Mouse (Mus musculus) liver, adult 2 months (tissue): ENCODE data around the gene Lrp1. TPM values are rescaled to one million over a fixed set of nuclear protein-coding genes. Genes with fewer than 3 reads are reported as not detected.
A peak's percentile ranks its signal among the peaks of the same experiment; 100 is the strongest.

ENCODE experiments used
- DNase-seq: peaks from one replicate; pipeline ENCODE4 v3.0.0-alpha.2; 2011; ENCODE audit warnings: low read depth, low spot score; ENCODE audit errors: extremely low read depth
- H3K27ac ChIP-seq: fragments of 200-500 bp; replicated peaks from 2 replicates; pipeline ENCODE4 v1.5.1; 2012; ENCODE audit warnings: low read depth, mild to moderate bottlenecking, control low read depth, inconsistent platforms, low read length; ENCODE audit not compliant: insufficient read depth
- H3K27me3 ChIP-seq: fragments of 200-500 bp; 2 replicates; pipeline ENCODE4 v1.6.1; 2012; ENCODE audit warnings: mild to moderate bottlenecking, moderate library complexity, low read length, inconsistent platforms; ENCODE audit not compliant: control insufficient read depth, insufficient read depth
- H3K36me3 ChIP-seq: fragments of 200-500 bp; 2 replicates; pipeline ENCODE4 v1.6.1; 2012; ENCODE audit warnings: low read length, inconsistent platforms; ENCODE audit not compliant: control insufficient read depth, insufficient read depth
- H3K4me1 ChIP-seq: fragments of 200-500 bp; 2 replicates; pipeline ENCODE4 v1.6.1; 2011; ENCODE audit warnings: low read length; ENCODE audit not compliant: control insufficient read depth, insufficient read depth
- H3K4me3 ChIP-seq: fragments of 200-500 bp; 2 replicates; pipeline ENCODE4 v1.5.1; 2011; ENCODE audit warnings: low read depth, mild to moderate bottlenecking, control low read depth, low read length, moderate library complexity; ENCODE audit not compliant: insufficient read depth
- H3K79me2 ChIP-seq: fragments of 200-500 bp; 2 replicates; pipeline ENCODE4 v1.6.1; 2012; ENCODE audit warnings: inconsistent platforms, mild to moderate bottlenecking, low read length, moderate library complexity; ENCODE audit not compliant: control insufficient read depth, insufficient read depth
- H3K9ac ChIP-seq: fragments of 200-500 bp; 2 replicates; pipeline ENCODE4 v1.6.1; 2012; ENCODE audit warnings: low read depth, mild to moderate bottlenecking, control low read depth, inconsistent platforms, low read length
- CTCF ChIP-seq: fragments of 200-500 bp; IDR thresholded peaks from 2 replicates; pipeline ENCODE4 v1.5.1; 2011; ENCODE audit warnings: low read depth, low read length, control low read depth
- POLR2A ChIP-seq: fragments of 200-500 bp; IDR thresholded peaks from 2 replicates; pipeline ENCODE4 v1.6.1; 2011; ENCODE audit warnings: low read length, control low read depth; ENCODE audit not compliant: insufficient read depth; ENCODE audit errors: extremely low read depth
- WGBS: fragments of 180-500 bp; shearing (Covaris S2); methylation state at CpG from one replicate; pipeline ENCODE4 v1.1.7; 2018; 5-methylcytosine and 5-hydroxymethylcytosine counted together
- polyA plus RNA-seq: library from polyadenylated mRNA; depleted of rRNA; stranded (reverse); fragments of >200 nt; gene quantifications from 2 replicates; pipeline ENCODE4 v1.2.3, GENCODE M21; 2012; rRNA removed
- total RNA-seq: library from RNA; depleted of rRNA; stranded (reverse); fragments of >200 nt; gene quantifications from 2 replicates; pipeline ENCODE4 v1.2.3, GENCODE M21; 2014; rRNA removed

The Lrp1 gene
- total RNA-seq = 193 and 278 TPM in 2 replicates
- 354 and 373 TPM in 2 replicates for polyA plus RNA-seq

DNA sequence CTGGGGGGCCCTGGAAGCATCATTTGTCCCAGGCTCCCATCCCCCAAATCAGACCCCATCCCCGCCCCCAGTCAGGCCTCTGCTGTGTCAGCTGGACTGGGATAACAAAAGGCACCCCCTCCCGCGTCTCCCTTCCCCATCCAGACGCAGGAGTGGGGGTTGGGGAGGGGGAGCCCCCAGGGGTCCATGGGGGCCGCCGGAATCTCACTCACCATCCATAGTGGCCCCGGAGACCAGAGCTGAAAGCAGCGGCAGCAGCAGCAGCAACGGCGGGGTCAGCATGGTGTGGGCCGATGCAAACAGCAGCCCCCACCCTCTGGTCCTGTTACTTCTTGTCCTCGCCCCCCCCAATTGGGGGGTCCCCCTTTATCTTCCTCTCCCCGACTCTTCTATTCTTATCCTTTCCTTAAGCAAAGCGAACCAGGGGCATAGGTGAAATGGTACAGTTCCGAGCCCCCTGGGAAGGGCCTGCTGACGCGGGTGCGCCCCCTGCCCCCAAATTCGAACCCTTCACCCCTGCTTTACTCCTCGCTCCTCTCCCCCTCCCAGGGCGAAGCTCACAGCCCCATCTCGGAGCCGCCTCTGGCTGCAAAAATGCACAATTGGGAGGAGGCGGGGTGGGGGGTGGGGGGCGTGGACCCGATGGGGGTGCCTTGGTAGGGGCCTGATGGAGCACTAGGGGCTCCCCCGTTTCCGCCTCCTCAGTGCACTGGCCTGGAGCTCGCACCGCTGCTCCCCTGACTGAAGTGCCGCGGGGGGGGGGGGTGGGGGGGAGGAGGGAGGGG lies at the start of gene Lrp1:
TSS of gene Lrp1 (minus strand) at position 743 of the 785 bp plus-strand sequence.
- DNase-seq = no peak
- H3K27me3 ChIP-seq = no peaks in the 10 kb centered on the region
- TF ChIP-seq POLR2A (peak; percentile 56; the same call in 1 of the 2 replicates), CTCF (no peak)

DNA sequence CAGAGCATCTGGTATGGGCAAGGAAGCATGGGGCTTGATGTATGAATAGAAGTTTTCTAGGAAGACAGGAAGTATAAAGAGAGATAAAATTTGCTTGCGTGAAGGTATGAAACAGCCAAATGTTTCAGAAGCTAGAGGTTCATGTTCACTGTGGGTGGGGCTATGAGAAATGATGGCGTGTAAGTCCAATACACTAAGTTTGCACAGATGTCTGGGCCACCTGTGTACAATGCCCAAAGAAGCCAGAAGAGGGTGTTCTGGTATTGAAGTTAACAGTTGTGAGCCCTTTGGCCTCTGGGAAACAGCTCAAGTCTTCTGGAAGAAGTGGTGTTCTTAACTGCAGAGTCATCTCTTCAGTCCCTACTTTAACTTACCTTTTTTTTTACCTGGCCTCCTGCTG lies 49.2 kb upstream of the Lrp1 start:
- H3K4me3 ChIP-seq = no peak overlapping the region
- no peak overlapping the region for H3K27ac ChIP-seq
- no peaks in the 10 kb centered on the region for H3K36me3 ChIP-seq
- peaks cover 3% of the 10 kb centered on the region; the same call in 1 of the 2 replicates for H3K79me2 ChIP-seq
- no peak for DNase-seq
- no peak overlapping the region for H3K9ac ChIP-seq
- H3K4me1 ChIP-seq = peaks cover 7% of the 10 kb centered on the region
- WGBS = 84% methylated on average over 2 of the region's 2 CpGs
- H3K27me3 ChIP-seq = no peaks in the 10 kb centered on the region
- TF ChIP-seq CTCF (no peak), POLR2A (no peak)

More for the DNA sequence above, at the start of gene Lrp1:
- peak within 1 kb of the TSS; percentile 100 for H3K27ac ChIP-seq
- peak within 1 kb of the TSS; percentile 97 for H3K9ac ChIP-seq
- peaks cover 20% of the 10 kb centered on the region; the same call in 1 of the 2 replicates for H3K79me2 ChIP-seq
- no peaks in the 10 kb centered on the region for H3K36me3 ChIP-seq
- WGBS = 3% methylated on average over 23 of the region's 32 CpGs
- peak within 1 kb of the TSS; percentile 80 for H3K4me3 ChIP-seq
- H3K4me1 ChIP-seq = peaks cover 16% of the 10 kb centered on the region

DNA sequence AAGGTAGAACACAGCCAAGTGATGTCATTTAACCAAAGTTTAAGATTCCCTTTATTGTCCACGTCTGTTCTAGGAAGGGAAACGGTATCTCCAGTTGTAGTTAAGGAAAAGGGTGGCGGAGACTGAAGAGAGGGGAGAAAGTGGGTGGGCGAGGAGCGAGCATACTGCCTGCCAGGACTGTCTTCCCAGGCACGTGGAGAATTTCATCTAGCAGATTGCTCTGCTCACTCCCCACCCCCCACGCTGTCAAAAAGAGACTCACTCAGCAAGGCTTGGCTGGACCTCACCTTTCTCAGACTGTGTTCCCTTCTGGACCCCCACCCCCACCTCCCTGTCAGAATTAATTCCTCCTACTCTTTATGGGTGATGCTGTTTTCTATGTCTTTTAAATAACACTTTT lies 48.2 kb upstream of the Lrp1 start:
- H3K4me3 ChIP-seq = no peak overlapping the region
- TF ChIP-seq POLR2A (no peak), CTCF (no peak)
- H3K9ac ChIP-seq = no peak overlapping the region
- no peak for DNase-seq
- H3K36me3 ChIP-seq = no peaks in the 10 kb centered on the region
- H3K4me1 ChIP-seq = peaks cover 11% of the 10 kb centered on the region
- H3K27me3 ChIP-seq = no peaks in the 10 kb centered on the region
- peaks cover 9% of the 10 kb centered on the region; the same call in 1 of the 2 replicates for H3K79me2 ChIP-seq
- 0 out of 2 replicates have a peak overlapping the region, but pooled peaks have one; percentile 94 for H3K27ac ChIP-seq
- WGBS = 51% methylated on average over 7 of the region's 7 CpGs

DNA sequence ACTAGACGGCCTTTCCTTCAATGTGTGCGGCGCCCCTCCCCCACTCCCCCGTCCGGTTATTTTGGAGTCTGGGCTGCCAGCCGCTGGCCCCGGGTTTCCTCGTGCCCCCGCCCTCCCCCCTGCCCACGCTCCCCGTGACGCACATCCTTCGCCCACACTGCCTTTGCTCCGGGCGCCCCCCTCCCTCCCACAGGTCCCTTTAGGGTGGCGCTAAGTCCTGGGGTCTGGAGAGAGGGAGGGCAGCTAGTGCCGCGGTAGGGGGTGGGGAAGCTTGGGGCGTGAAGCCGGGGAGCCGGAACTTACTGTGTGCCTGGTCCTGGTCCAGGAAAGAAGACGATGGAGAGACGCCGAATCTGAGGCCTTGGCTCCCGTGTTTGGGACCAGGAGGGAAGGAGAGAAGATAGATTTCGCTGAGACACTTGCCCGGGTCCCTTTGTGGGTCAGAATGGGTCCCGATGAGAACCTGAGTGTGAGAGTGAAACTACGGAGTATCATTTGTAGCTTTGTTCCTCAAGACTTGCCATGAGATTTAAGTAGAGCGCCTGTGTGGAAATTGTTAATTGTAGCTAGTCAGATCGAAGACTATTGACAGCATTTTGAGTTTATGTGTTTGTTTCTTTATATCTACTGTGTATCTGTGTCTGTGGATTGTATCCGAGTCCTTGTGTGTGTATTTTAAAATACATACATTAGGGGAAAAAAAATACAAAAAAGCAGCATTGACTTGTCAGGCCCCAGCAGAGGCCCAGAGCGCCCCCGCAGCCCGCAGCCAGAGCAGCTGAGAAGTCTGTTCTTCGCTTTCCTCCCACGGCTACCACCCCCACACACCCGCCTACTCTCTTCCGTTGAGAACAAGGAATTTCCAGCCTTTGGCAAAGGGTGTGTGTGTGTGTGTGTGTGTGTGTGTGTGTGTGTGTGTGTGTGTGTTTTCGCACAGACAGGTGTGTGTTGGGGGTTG lies 47.4 kb upstream of the Lrp1 start, which contains the start of gene Nab2:
TSS of gene Nab2 (minus strand) at position 476 of the 958 bp plus-strand sequence.
- H3K79me2 ChIP-seq = peaks cover 9% of the 10 kb centered on the region; the same call in 1 of the 2 replicates
- peaks cover 11% of the 10 kb centered on the region for H3K4me1 ChIP-seq
- H3K27me3 ChIP-seq = no peaks in the 10 kb centered on the region
- H3K36me3 ChIP-seq = peaks cover 2% of the 10 kb centered on the region; the same call in 1 of the 2 replicates
- H3K4me3 ChIP-seq = peak within 1 kb of the TSS; percentile 86
- 5% methylated on average over 40 of the region's 40 CpGs for WGBS
- TF ChIP-seq CTCF (no peak), POLR2A (no peak)
- peak; percentile 51 for DNase-seq
- peak within 1 kb of the TSS; percentile 91 for H3K9ac ChIP-seq
- H3K27ac ChIP-seq = peak within 1 kb of the TSS; percentile 94

DNA sequence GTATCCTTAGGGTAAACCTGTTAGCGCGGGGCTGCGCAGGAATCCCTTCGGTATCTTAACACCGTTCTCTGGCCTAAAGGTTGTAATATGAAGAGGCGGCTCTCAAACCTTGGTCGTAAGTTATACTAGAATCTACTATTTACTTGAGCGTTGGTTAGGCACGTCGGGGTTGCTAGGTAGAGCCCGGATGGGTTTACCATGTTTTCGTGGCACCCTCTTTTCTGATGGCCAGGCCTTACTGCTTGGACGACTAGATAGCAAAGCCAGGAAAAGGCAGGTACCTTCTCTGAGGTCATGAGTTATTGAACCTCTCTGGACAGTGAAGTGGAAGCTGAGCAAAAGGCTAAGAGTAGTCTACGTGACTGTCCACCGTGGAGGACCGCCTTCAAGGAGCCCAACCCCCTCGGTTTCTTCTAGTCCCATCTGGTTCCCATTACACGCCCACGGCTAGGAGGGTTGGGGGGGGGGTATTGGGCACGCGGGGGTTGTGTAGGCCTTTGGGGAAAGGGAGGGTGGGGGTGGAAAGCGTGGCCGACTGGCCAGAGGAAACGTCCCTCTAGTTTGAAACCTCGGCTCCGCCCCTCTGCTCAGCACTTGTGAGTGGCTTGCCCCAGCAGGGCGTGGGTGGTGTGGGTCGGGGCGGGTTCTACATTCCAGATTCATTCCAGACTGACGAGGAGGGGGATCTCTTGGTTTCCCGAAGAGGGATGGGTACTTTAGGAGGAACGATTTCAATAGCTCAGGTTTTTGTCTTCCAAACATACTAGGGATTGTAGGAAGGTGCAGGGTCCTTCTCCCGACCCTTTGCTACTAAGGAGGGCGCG lies 46.5 kb upstream of the Lrp1 start:
- H3K27ac ChIP-seq = peak overlapping the region; percentile 94
- H3K4me3 ChIP-seq = peak overlapping the region; percentile 86
- no peaks in the 10 kb centered on the region for H3K27me3 ChIP-seq
- H3K79me2 ChIP-seq = peaks cover 9% of the 10 kb centered on the region; the same call in 1 of the 2 replicates
- H3K4me1 ChIP-seq = peaks cover 17% of the 10 kb centered on the region
- under 1% methylated on average over 35 of the region's 35 CpGs for WGBS
- peak; percentile 83 for DNase-seq
- peak overlapping the region; percentile 91 for H3K9ac ChIP-seq
- TF ChIP-seq POLR2A (peak; percentile 56; the same call in 1 of the 2 replicates), CTCF (no peak)
- H3K36me3 ChIP-seq = peaks cover 2% of the 10 kb centered on the region; the same call in 1 of the 2 replicates
